Mouse (Mus musculus) lung, postnatal 0 days (tissue): ENCODE results near the gene Nutm1.

Source experiments
- CTCF ChIP-seq: IDR thresholded peaks from 2 replicates; pipeline ENCODE4 v1.5.1; 2016; ENCODE audit warnings: antibody characterized with exemption, mild to moderate bottlenecking
- EP300 ChIP-seq: IDR thresholded peaks from 2 replicates; pipeline ENCODE4 v1.6.1; 2016; ENCODE audit warnings: antibody characterized with exemption, mild to moderate bottlenecking, control low read depth

- no peak for TF ChIP-seq CTCF
- TF ChIP-seq EP300, result no peak
Observed at GRCm38 (mm10) chr2:112289507-112289906, 30.4 kb upstream of the Nutm1 start.
